Mouse (Mus musculus): ENCODE results near the gene Med13. TPM values are rescaled to one million over a fixed set of nuclear protein-coding genes. Genes with fewer than 3 reads are reported as not detected.

Med13 gene
- polyA plus RNA-seq, 1 experiment from 2014 or later = 14.6 TPM

- WGBS = 63% methylated on average over 5 of the region's 5 CpGs
- Histone ChIP-seq H3K36me3 (ENCODE audit: control insufficient read depth, insufficient read depth, low read length) (no peaks in the 10 kb centered on the region), H3K9ac (ENCODE audit: low read length) (no peak overlapping the region), H3K4me1 (ENCODE audit: control insufficient read depth, insufficient read depth, low read length) (no peaks in the 10 kb centered on the region), H3K27me3 (ENCODE audit: control insufficient read depth, insufficient read depth, low read length) (no peaks in the 10 kb centered on the region), H3K4me2 (ENCODE audit: low read depth) (no peak overlapping the region), H3K9me3 (ENCODE audit: control insufficient read depth, low read length) (no peaks in the 10 kb centered on the region), H3K27ac (ENCODE audit: low read depth, low read length) (no peak overlapping the region), H3K4me3 (ENCODE audit: low read depth, low read length) (no peak overlapping the region)
- ATAC-seq (ENCODE audit: insufficient read depth, low FRiP score, low TSS enrichment) (no peak), DNase-seq (ENCODE audit: low spot score) (no peak)
Observed at GRCm38 (mm10) chr11:86369003-86369402, 11.6 kb upstream of the Med13 start.

- ATAC-seq (ENCODE audit: insufficient read depth, low FRiP score, low TSS enrichment) (no peak), DNase-seq (ENCODE audit: low spot score) (no peak)
Observed at GRCm38 (mm10) chr11:86364709-86365452, 7.5 kb upstream of the Med13 start.

GRCm38 (mm10) chr11:86357984-86358528, 654 bp upstream of the Med13 start:
- Histone ChIP-seq H3K27ac (ENCODE audit: low read depth, low read length) (peak overlapping the region; percentile 96), H3K27me3 (ENCODE audit: control insufficient read depth, insufficient read depth, low read length) (no peaks in the 10 kb centered on the region), H3K4me2 (ENCODE audit: low read depth) (peak overlapping the region; percentile 33), H3K36me3 (ENCODE audit: control insufficient read depth, insufficient read depth, low read length) (no peaks in the 10 kb centered on the region), H3K9ac (ENCODE audit: low read length) (peak overlapping the region; percentile 96), H3K9me3 (ENCODE audit: control insufficient read depth, low read length) (no peaks in the 10 kb centered on the region), H3K4me1 (ENCODE audit: control insufficient read depth, insufficient read depth, low read length) (peaks cover 6% of the 10 kb centered on the region), H3K4me3 (ENCODE audit: low read depth, low read length) (peak overlapping the region; percentile 84)
- WGBS = under 1% methylated on average over 44 of the region's 45 CpGs
- ATAC-seq (ENCODE audit: insufficient read depth, low FRiP score, low TSS enrichment) = peak; percentile 94
- DNase-seq (ENCODE audit: low spot score) = peak; percentile 99

More at GRCm38 (mm10) chr11:86364709-86365452, 7.5 kb upstream of the Med13 start:
- Histone ChIP-seq H3K36me3 (ENCODE audit: control insufficient read depth, insufficient read depth, low read length) (no peaks in the 10 kb centered on the region), H3K4me2 (ENCODE audit: low read depth) (no peak overlapping the region), H3K9me3 (ENCODE audit: control insufficient read depth, low read length) (no peaks in the 10 kb centered on the region), H3K4me3 (ENCODE audit: low read depth, low read length) (no peak overlapping the region), H3K27me3 (ENCODE audit: control insufficient read depth, insufficient read depth, low read length) (no peaks in the 10 kb centered on the region), H3K27ac (ENCODE audit: low read depth, low read length) (no peak overlapping the region), H3K4me1 (ENCODE audit: control insufficient read depth, insufficient read depth, low read length) (no peaks in the 10 kb centered on the region), H3K9ac (ENCODE audit: low read length) (no peak overlapping the region)
- 82% methylated on average over 5 of the region's 5 CpGs for WGBS

- no peaks in the 10 kb centered on the region for H3K27me3 ChIP-seq (ENCODE audit: control insufficient read depth, insufficient read depth, low read length)
- H3K9ac ChIP-seq (ENCODE audit: low read length) = peak overlapping the region; percentile 33; the same call in 1 of the 2 replicates
- H3K27ac ChIP-seq (ENCODE audit: low read depth, low read length) = no peak overlapping the region
- H3K9me3 ChIP-seq (ENCODE audit: control insufficient read depth, low read length) = no peaks in the 10 kb centered on the region
- no peaks in the 10 kb centered on the region for H3K36me3 ChIP-seq (ENCODE audit: control insufficient read depth, insufficient read depth, low read length)
- WGBS = 19% methylated on average over 13 of the region's 13 CpGs
- DNase-seq (ENCODE audit: low spot score) = no peak
- peak overlapping the region; percentile 78 for H3K4me2 ChIP-seq (ENCODE audit: low read depth)
- H3K4me1 ChIP-seq (ENCODE audit: control insufficient read depth, insufficient read depth, low read length) = peaks cover 10% of the 10 kb centered on the region
- peak overlapping the region; percentile 84 for H3K4me3 ChIP-seq (ENCODE audit: low read depth, low read length)
- ATAC-seq (ENCODE audit: insufficient read depth, low FRiP score, low TSS enrichment) = no peak
Observed at GRCm38 (mm10) chr11:86356007-86356853, 1.2 kb downstream of the Med13 start.

GRCm38 (mm10) chr11:86353586-86353985, 3.8 kb downstream of the Med13 start:
- no peak for DNase-seq (ENCODE audit: low spot score)
- ATAC-seq (ENCODE audit: insufficient read depth, low FRiP score, low TSS enrichment) = no peak
- Histone ChIP-seq H3K27ac (ENCODE audit: low read depth, low read length) (no peak overlapping the region), H3K36me3 (ENCODE audit: control insufficient read depth, insufficient read depth, low read length) (no peaks in the 10 kb centered on the region), H3K27me3 (ENCODE audit: control insufficient read depth, insufficient read depth, low read length) (no peaks in the 10 kb centered on the region), H3K4me3 (ENCODE audit: low read depth, low read length) (no peak overlapping the region), H3K9ac (ENCODE audit: low read length) (no peak overlapping the region), H3K9me3 (ENCODE audit: control insufficient read depth, low read length) (no peaks in the 10 kb centered on the region), H3K4me1 (ENCODE audit: control insufficient read depth, insufficient read depth, low read length) (peaks cover 10% of the 10 kb centered on the region), H3K4me2 (ENCODE audit: low read depth) (no peak overlapping the region)
- 83% methylated on average over 3 of the region's 3 CpGs for WGBS

GRCm38 (mm10) chr11:86351766-86352315, 5.6 kb downstream of the Med13 start:
- Histone ChIP-seq H3K4me2 (ENCODE audit: low read depth) (no peak overlapping the region), H3K4me3 (ENCODE audit: low read depth, low read length) (no peak overlapping the region), H3K4me1 (ENCODE audit: control insufficient read depth, insufficient read depth, low read length) (peaks cover 10% of the 10 kb centered on the region), H3K9me3 (ENCODE audit: control insufficient read depth, low read length) (no peaks in the 10 kb centered on the region), H3K36me3 (ENCODE audit: control insufficient read depth, insufficient read depth, low read length) (no peaks in the 10 kb centered on the region), H3K9ac (ENCODE audit: low read length) (no peak overlapping the region), H3K27me3 (ENCODE audit: control insufficient read depth, insufficient read depth, low read length) (no peaks in the 10 kb centered on the region), H3K27ac (ENCODE audit: low read depth, low read length) (no peak overlapping the region)
- ATAC-seq (ENCODE audit: insufficient read depth, low FRiP score, low TSS enrichment) = no peak
- no peak for DNase-seq (ENCODE audit: low spot score)
- WGBS = 48% methylated on average over 3 of the region's 3 CpGs

- Histone ChIP-seq H3K36me3 (ENCODE audit: control insufficient read depth, insufficient read depth, low read length) (no peaks in the 10 kb centered on the region), H3K27me3 (ENCODE audit: control insufficient read depth, insufficient read depth, low read length) (no peaks in the 10 kb centered on the region), H3K4me1 (ENCODE audit: control insufficient read depth, insufficient read depth, low read length) (peaks cover 5% of the 10 kb centered on the region), H3K4me2 (ENCODE audit: low read depth) (no peak overlapping the region), H3K27ac (ENCODE audit: low read depth, low read length) (no peak overlapping the region), H3K4me3 (ENCODE audit: low read depth, low read length) (no peak overlapping the region), H3K9ac (ENCODE audit: low read length) (no peak overlapping the region), H3K9me3 (ENCODE audit: control insufficient read depth, low read length) (no peaks in the 10 kb centered on the region)
- ATAC-seq (ENCODE audit: insufficient read depth, low FRiP score, low TSS enrichment) (no peak), DNase-seq (ENCODE audit: low spot score) (no peak)
- 78% methylated on average over 1 of the region's 1 CpGs for WGBS
Observed at GRCm38 (mm10) chr11:86350636-86351138, 6.7 kb downstream of the Med13 start.

- Histone ChIP-seq H3K9me3 (ENCODE audit: control insufficient read depth, low read length) (no peaks in the 10 kb centered on the region), H3K4me2 (ENCODE audit: low read depth) (no peak overlapping the region), H3K4me1 (ENCODE audit: control insufficient read depth, insufficient read depth, low read length) (peaks cover 5% of the 10 kb centered on the region; the same call in 1 of the 2 replicates), H3K9ac (ENCODE audit: low read length) (no peak overlapping the region), H3K4me3 (ENCODE audit: low read depth, low read length) (no peak overlapping the region), H3K27ac (ENCODE audit: low read depth, low read length) (no peak overlapping the region), H3K27me3 (ENCODE audit: control insufficient read depth, insufficient read depth, low read length) (no peaks in the 10 kb centered on the region), H3K36me3 (ENCODE audit: control insufficient read depth, insufficient read depth, low read length) (no peaks in the 10 kb centered on the region)
- no peak for DNase-seq (ENCODE audit: low spot score)
- WGBS = 63% methylated on average over 2 of the region's 2 CpGs
- no peak for ATAC-seq (ENCODE audit: insufficient read depth, low FRiP score, low TSS enrichment)
Observed at GRCm38 (mm10) chr11:86349325-86349724, 8.1 kb downstream of the Med13 start.
